ENCODE assay signal across 20 mouse cellular contexts in genomic region chr5:96142351-96142750, GRCm38 (mm10).
"Had no signal": no experiment of that assay in that cellular context is flagged by ENCODE, and none has a peak within 500 bp of the region (broad histone marks: within the 10 kb centered on the region; RNA-seq: fewer than 3 reads in every experiment).

No protein-coding gene starts in this region.

- H3K27me3 ChIP-seq: liver, embryonic 15.5 days; lung, embryonic 15.5 days; megakaryocyte, embryonic 14.5 days; midbrain, embryonic 13.5 days; midbrain, embryonic 15.5 days; neural tube, embryonic 12.5 days had no signal

- H3K4me1 ChIP-seq: midbrain, embryonic 13.5 days; midbrain, embryonic 15.5 days; neural tube, embryonic 12.5 days had no signal

- H3K27ac ChIP-seq: liver, embryonic 15.5 days; lung, embryonic 15.5 days; macrophage; midbrain, embryonic 13.5 days; midbrain, embryonic 15.5 days; neural tube, embryonic 12.5 days had no signal

- DNase-seq: liver, postnatal 0 days; lung, postnatal 14 days; lung, postnatal 36 days; retina, postnatal 1 day; right cerebral cortex, adult 18-20 months; right cerebral cortex, postnatal 25 days; right cerebral cortex, postnatal 4 days; spleen, adult 18-20 months; thymus, adult 18-20 months; thymus, postnatal 14 days; thymus, postnatal 36 days had no signal

- ATAC-seq: liver, postnatal 0 days; lung, postnatal 0 days; midbrain, embryonic 13.5 days; midbrain, embryonic 15.5 days had no signal

- H3K4me2 ChIP-seq: liver, embryonic 15.5 days; lung, embryonic 15.5 days; midbrain, embryonic 11.5 days; midbrain, embryonic 13.5 days; midbrain, embryonic 15.5 days; neural tube, embryonic 12.5 days had no signal

- H3K9ac ChIP-seq: liver, embryonic 15.5 days; liver, postnatal 0 days; lung, embryonic 15.5 days; midbrain, embryonic 13.5 days; midbrain, embryonic 15.5 days; neural tube, embryonic 12.5 days had no signal

- H3K9me3 ChIP-seq: liver, embryonic 15.5 days; lung, embryonic 15.5 days; megakaryocyte, embryonic 14.5 days; midbrain, embryonic 13.5 days; midbrain, embryonic 15.5 days; neural tube, embryonic 12.5 days had no signal

- H3K36me3 ChIP-seq: liver, embryonic 15.5 days; lung, embryonic 15.5 days; midbrain, embryonic 13.5 days; midbrain, embryonic 15.5 days; neural tube, embryonic 12.5 days had no signal

- H3K4me3 ChIP-seq: liver, embryonic 15.5 days; lung, embryonic 15.5 days; megakaryocyte, embryonic 14.5 days; midbrain, embryonic 13.5 days; midbrain, embryonic 15.5 days; neural tube, embryonic 12.5 days had no signal
